Mouse (Mus musculus) brain, adult 10 weeks (tissue): ENCODE data around the gene Wtip. TPM values are rescaled to one million over a fixed set of nuclear protein-coding genes. Genes with fewer than 3 reads are reported as not detected.

Experiments used
- polyA plus RNA-seq: library from polyadenylated mRNA; stranded (reverse); fragments of 350-450 nt; fragmentation: Illumina TruSeq; extraction: RNeasy Lipid Tissue Mini Kit (QIAGEN cat#74804); gene quantifications from one replicate; pipeline ENCODE4 v1.2.3, GENCODE M21; 2015; ENCODE audit warnings: low read depth, low replicate concordance

Gene Wtip
- polyA plus RNA-seq, result 9.7 TPM

GRCm38 (mm10) chr7:34133117-34133762, at the start of gene Wtip:
Gene Wtip, minus strand, starts transcription at chr7:34133268.

GRCm38 (mm10) chr7:34169454-34169853, 36.4 kb upstream of the Wtip start, which contains the start of gene Uba2:
Gene Uba2, minus strand, starts transcription at chr7:34169599.

GRCm38 (mm10) chr7:34094911-34095481, 38.1 kb downstream of the Wtip start, which contains the start of gene Scgb1b30:
Gene Scgb1b30, plus strand, starts transcription at chr7:34095431.

Other genes with a start within 250 kb of the Wtip start
- gene Scgb2b26, start 188.2 kb downstream of the Wtip start, polyA plus RNA-seq, result not detected
- gene Scgb2b27, start 119.3 kb downstream of the Wtip start, polyA plus RNA-seq, result not detected
- gene Scgb1b27, start 111.8 kb downstream of the Wtip start, polyA plus RNA-seq, result not detected
- not detected for gene Scgb1b30, start 37.8 kb downstream of the Wtip start, polyA plus RNA-seq
- 122 TPM for gene Uba2, start 36.3 kb upstream of the Wtip start, polyA plus RNA-seq
- 33.6 TPM for gene Pdcd2l, start 63.4 kb upstream of the Wtip start, polyA plus RNA-seq
- gene Gpi1, start 97.1 kb upstream of the Wtip start, polyA plus RNA-seq, result 641 TPM
- not detected for gene Gm6096, start 117.8 kb upstream of the Wtip start, polyA plus RNA-seq
- 25.7 TPM for gene 4931406P16Rik, start 180.3 kb upstream of the Wtip start, polyA plus RNA-seq